Mouse (Mus musculus): ENCODE data around the gene Fbxw22. TPM values are rescaled to one million over a fixed set of nuclear protein-coding genes. Genes with fewer than 3 reads are reported as not detected.
"Not testable (repeated sequence)": the region's sequence is repeated elsewhere in the genome, so short reads cannot be mapped to it uniquely, and the experiment has no call there.

The Fbxw22 gene
- polyA plus RNA-seq (2015; fragmentation: Nextera tagmentation; extraction: Ambion mirVana): not detected in 2 replicates

DNA sequence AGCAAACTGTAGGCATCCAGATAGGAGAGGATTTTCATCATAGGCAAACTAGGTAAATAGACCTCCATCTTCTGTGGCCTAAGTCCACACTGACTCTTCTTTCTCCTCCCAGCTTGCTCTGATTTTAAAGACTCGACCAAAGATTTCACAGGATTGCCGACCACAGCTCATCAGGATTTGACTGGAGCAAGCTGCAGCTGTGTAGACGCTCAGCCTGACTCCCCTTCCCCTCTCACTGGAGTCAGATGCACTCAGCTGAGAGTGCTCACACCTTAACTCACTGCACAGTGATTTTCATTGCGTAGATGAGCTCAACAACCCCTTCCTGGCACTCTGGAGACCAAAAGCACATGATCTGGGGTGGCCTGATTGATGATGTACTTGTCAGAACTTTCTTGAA is at the start of gene Fbxw22:
TSS of gene Fbxw22 (minus strand) at position 101 of the 400 bp plus-strand sequence.
- DNase-seq (ENCODE audit: low spot score): not testable (repeated sequence)

DNA sequence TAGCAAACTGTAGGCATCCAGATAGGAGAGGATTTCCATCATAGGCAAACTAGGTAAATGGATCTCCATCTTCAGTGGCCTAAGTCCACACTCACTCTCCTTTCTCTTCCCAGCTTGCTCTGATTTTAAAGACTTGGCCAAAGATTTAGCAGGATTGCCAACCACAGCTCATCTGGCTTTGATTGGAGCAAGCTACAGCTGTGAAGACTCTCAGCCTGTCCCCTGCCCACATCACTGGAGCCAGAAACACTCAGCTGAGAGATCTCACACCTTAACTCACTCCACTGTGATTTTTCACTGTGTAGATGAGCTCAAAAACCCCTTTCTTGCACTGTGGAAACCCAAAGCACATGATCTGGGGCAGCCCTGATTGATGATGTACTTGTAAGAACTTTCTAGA is 44.9 kb upstream of the Fbxw22 start, which contains the start of gene Fbxw16:
TSS of gene Fbxw16 (minus strand) at position 101 of the 400 bp plus-strand sequence.
- DNase-seq (ENCODE audit: low spot score): no peak

DNA sequence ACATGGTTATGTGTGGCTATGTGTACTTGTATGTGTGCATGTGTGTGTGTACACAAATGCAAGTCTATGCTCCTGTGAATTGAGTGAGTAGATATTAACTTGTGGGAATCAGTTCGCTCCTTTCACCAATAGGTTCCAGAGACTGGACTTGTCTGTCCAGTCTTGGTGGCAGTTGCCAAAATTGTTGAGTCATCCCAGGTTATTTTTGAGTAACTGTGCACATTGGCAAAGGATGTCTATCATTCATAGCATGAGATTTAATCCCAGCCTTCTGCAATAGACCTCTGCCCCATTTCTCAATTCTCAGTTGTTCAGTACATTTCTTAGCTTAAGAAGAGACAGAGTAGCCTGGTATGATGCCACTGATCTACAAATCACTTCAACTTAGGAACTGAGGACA is 28.9 kb upstream of the Fbxw22 start:
- no peak for DNase-seq (ENCODE audit: low spot score)

DNA sequence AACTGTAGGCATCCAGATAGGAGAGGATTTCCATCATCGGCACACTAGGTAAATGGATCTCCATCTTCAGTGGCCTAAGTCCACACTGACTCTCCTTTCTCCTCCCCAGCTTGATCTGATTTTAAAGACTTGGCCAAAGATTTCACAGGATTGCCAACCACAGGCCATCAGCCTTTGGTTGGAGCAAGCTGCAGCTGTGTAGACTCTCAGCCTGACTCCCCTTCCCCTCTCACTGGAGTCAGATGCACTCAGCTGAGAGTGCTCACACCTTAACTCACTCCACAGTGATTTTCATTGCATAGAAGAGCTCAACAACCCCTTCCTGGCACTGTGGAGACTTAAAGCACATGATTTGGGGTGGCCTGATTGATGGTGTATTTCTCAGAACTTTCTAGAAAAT is 64.5 kb downstream of the Fbxw22 start, which contains the start of gene Fbxw28:
TSS of gene Fbxw28 (minus strand) at position 101 of the 400 bp plus-strand sequence.
- not testable (repeated sequence) for DNase-seq (ENCODE audit: low spot score)

Other genes starting within 250 kb of the Fbxw22 start
- not detected in 2 replicates for gene Fbxw21, start 242.3 kb downstream of the Fbxw22 start, polyA plus RNA-seq (2015; fragmentation: Nextera tagmentation; extraction: Ambion mirVana)
- not detected in 2 replicates for gene Fbxw13, start 208.3 kb downstream of the Fbxw22 start, polyA plus RNA-seq (2015; fragmentation: Nextera tagmentation; extraction: Ambion mirVana)
- gene Fbxw20, start 169.5 kb downstream of the Fbxw22 start, polyA plus RNA-seq (2015; fragmentation: Nextera tagmentation; extraction: Ambion mirVana): not detected in 2 replicates
- not detected in 2 replicates for gene Fbxw14, start 116.6 kb downstream of the Fbxw22 start, polyA plus RNA-seq (2015; fragmentation: Nextera tagmentation; extraction: Ambion mirVana)
- not detected in 2 replicates for gene Fbxw28, start 64.6 kb downstream of the Fbxw22 start, polyA plus RNA-seq (2015; fragmentation: Nextera tagmentation; extraction: Ambion mirVana)
- gene Fbxw16, start 44.8 kb upstream of the Fbxw22 start, polyA plus RNA-seq (2015; fragmentation: Nextera tagmentation; extraction: Ambion mirVana): not detected in 2 replicates
- gene Fbxw19, start 91.6 kb upstream of the Fbxw22 start, polyA plus RNA-seq (2015; fragmentation: Nextera tagmentation; extraction: Ambion mirVana): not detected in 2 replicates
- not detected in 2 replicates for gene Fbxw15, start 164.0 kb upstream of the Fbxw22 start, polyA plus RNA-seq (2015; fragmentation: Nextera tagmentation; extraction: Ambion mirVana)
- gene Fbxw24, start 221.8 kb upstream of the Fbxw22 start, polyA plus RNA-seq (2015; fragmentation: Nextera tagmentation; extraction: Ambion mirVana): 0.08 TPM in 1 of 2 replicates, not detected in the other